Mouse (Mus musculus): Measurements from ENCODE around the gene Kansl2.
A peak's percentile ranks its signal among the peaks of the same experiment; 100 is the strongest.

The Kansl2 gene

DNA sequence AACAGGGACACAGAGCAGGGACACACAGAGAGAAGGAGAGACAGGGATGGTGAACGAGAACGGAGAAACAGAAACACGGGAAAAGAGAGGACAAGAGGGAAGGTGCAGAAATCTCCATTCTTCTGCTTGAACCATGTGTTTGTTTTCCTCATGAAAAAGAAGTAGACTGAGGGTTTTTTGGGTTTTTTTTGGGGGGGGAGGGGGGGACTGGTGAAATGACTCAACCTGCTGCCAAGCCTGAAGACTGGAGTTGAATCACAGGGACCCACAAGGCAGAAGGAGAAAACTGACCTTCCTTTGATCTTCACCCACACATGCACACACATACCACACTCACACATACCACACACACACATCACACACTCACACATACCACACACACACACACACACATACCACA, 30.7 kb downstream of the Kansl2 start:
- DNase-seq (ENCODE audit: low spot score in 2 of 2) = no peak

DNA sequence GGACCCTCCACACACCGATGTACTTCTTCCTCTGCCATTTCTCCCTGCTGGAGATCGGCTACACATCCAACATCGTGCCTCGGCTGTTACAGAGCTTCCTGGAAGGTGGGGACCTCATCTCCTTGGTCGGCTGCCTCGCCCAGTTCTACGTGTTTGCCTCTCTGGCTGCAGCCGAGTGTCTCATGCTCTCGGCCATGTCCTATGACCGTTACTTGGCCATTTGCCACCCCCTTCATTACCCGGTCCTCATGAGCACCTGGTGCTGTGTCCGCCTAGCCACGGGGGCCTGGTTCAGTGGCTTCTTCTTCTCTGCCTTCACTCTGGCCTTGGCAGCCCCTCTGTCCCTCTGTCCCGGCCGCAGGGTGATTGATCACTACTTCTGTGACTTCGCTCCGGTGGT, 36.4 kb downstream of the Kansl2 start:
- no peak for DNase-seq (ENCODE audit: low spot score in 2 of 2)

DNA sequence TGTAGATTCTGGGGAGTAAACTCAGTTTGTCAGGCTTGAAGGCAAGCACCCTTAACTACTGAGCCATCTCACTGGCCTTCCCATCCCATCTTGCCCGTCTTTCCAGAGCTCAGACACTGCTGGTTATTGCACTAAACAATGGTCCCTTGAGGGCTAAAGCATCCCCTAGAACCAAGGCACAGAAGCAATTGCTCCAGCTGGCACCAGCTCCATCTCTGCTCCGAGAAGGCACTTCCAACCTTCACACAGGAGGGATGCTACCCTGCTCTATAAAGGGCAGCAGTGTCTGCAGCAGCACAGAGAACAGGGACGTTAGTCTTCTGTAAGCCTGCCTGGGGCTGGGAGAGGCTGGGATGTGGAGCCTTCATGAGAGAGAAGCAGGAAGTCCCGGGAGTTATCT, 42.0 kb downstream of the Kansl2 start, which contains the start of gene Olfr279:
Gene Olfr279 (plus strand): TSS at position 301 of the 400 bp plus-strand sequence.
- no peak for DNase-seq (ENCODE audit: low spot score in 2 of 2)

DNA sequence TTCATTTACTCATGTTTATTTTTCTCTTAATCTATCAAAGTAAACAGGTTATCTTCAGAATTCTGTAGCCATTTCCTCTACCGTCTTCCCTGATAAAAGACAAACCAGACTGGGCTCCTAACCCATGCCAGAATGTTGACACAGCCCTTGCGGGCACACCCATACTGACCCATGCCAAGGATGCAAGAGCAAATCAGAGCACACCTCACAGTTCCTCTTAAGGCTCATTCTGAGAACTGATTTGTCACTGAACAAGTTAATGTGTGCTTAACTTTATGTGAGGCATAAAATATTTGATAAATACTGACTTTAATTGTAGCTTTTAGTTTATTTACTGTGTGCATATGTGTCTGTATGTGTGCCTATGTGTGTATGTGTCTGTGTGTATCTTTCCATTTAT, 42.7 kb downstream of the Kansl2 start:
- DNase-seq (ENCODE audit: low spot score in 2 of 2) = no peak

DNA sequence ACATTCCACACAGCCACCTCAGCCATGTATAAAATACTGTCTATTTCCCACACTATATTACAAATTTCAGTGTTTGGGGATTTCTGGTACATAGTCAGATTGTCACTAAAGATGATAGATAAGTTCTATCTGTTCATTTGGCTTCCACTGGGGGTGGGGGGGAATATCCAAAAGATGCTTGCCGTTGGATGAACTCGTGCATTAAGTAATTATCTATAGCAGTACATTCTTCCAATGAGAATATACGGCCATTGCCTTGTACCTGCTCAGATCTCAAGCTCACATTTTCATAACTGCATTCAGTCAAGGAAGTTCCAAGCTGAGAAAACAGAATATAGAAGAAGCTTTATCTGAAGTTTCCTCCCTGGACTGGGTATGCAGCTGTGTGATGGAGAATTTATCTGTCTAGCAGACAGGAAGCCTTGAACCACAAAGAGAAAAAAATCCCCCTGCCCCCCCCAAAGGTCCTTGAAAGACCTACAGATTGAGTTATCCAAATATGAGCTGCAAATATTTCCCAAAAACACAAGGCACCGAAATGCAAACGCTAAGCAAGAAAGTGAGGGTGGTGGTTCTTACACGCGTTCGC, 47.5 kb downstream of the Kansl2 start:
- DNase-seq (ENCODE audit: low spot score in 2 of 2) = no peak

DNA sequence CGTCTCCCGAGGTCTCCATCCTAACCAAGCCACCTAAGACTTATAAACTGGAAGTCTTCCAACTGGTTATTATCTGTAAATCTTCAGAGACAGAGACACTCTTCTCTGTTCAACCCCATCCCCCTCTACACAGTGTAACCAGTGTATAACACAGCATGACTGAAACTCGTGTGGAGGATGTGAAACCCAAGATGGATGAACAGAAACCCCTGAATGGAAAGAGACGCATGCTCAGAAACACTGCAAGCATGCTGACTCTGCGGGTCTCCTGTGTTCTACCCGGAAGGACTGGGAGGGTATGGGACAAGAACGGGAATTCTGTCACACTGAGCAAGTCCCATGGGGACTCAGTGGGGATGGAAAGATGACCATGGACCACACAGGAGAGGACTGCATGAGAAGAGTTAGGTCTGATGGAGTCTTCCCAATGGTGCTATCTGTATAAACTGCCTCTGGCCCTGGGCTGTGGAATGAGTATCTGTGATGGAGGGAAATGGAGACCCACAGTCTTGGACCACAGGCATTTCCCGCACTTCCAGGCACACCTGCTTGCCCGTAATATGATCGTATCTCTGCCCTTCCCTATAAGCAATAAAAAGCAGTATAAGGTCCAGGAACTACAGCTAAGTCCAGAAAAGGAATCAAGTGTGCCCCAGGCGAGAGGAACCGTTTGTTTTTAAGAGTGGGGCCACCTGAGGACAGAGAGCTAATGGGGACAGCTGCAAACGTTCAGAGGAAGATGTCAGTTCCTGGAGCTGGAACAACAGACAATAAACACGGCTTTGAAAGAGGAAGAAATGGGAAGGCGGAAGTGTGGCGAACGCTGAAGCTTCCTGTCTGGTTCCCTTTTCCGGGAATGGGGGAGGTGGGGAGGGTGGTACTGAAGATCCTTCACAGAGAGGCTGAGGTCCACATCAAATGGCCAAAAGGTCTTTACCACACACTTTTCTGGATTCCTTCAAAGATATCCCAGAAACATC, 49.9 kb downstream of the Kansl2 start:
- peak; percentile 19 to 35 for DNase-seq (ENCODE audit: low spot score in 2 of 2)

DNA sequence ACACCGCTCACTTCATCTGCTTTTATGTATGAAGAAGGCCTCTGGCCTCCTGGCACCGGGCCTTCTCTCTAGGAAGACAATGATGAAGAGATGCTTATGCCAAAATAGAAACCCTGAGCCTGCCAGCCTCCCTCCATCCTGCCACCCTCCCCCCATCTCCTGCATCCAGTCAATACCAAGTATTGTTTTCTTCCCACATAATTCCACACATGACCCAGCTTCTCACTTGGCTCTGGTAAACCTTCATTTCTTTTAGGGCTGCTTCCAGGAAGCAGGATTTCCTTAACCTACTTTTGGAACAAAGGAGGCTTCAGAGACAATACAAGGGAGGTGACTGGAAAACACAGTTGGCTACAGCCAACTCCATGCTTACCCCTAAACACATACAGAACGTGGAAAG, 51.4 kb downstream of the Kansl2 start, which contains the start of gene Lalba:
Gene Lalba (minus strand): TSS at position 21 of the 400 bp plus-strand sequence.
- DNase-seq (ENCODE audit: low spot score in 2 of 2) = no peak

DNA sequence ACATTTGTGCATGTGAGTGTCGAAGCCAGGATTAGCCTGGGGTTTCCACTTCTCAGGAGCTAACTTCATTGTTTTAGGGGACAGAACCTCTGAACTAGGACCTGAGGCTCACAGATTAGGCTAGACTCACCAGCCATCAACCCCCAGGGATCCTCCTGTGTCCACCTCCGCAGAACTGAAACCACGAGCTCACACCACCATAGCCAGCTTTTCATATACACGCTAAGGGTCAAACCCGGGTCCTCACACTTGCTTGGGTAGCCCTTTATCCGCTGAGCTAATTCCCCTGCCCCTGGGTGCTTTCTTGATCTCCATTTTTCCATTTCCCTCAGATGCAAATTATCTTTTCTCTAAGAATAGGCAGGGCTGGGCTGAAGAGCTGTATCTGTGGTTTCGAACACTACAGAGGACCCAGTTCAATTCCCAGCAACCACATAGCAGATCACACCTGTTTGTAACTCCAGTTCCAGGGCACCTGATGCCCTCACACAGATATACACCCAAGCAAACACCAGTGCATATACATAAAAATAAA, 54.4 kb downstream of the Kansl2 start:
- no peak for DNase-seq (ENCODE audit: low spot score in 2 of 2)

DNA sequence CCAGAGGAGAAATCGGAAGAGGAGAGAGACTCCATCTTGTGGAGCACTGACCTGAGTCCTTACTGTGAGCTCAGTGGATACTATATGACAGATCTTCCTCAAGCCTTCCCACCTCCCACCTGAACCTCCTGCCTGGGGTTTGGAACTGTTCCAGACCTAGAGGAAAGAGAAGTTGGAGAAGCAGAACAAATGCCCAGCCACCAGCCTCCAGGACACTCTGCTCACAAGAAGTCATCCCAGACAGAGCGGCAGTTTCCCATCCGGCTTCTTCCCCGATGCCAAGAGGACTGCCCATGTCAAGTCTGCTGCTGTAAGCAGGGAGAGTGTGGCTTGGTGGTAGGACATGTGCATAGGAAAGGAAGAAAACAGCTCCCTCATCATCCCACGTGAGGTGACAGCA, 57.8 kb downstream of the Kansl2 start:
- DNase-seq (ENCODE audit: low spot score in 2 of 2) = no peak

DNA sequence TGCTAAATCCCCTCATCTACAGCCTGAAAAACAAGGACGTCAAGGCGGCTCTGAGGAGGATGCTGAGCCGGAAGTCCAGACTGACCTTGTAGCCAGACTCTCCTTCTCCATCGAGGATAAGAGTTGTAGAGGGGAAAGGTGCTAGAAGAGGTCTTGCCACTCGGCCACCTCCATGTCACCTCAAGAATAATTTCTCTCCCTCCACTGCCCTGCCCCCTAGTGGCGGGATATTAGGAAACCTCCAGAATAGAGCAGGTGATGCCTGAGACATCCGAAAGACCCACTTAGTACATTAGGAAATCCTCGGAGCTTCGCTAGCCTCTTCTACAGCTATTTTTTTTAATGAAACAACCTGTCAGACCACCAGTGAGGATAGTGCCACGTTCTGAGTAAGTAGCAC, 58.7 kb downstream of the Kansl2 start:
- DNase-seq (ENCODE audit: low spot score in 2 of 2) = peak; percentile 31 to 77

DNA sequence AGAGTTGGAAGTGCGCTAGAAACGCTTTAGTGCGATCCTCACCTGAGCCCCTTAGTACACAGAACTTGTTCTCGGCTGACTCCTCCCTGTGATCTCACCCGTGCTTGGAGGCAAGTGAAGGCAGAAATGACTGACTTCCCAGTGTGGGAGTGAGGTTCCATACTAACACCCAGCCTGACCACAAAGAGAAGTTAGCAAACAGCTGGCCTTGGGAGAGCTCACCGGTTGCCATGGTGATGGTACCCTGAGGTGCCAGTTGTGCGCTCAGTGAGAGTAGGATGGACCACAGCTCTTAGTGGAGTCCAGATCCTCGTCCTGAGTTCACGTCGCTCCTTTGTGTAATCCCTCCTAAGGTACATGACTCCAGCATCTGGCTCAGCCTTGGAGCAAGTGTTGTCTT, 59.1 kb downstream of the Kansl2 start:
- no peak for DNase-seq (ENCODE audit: low spot score in 2 of 2)

DNA sequence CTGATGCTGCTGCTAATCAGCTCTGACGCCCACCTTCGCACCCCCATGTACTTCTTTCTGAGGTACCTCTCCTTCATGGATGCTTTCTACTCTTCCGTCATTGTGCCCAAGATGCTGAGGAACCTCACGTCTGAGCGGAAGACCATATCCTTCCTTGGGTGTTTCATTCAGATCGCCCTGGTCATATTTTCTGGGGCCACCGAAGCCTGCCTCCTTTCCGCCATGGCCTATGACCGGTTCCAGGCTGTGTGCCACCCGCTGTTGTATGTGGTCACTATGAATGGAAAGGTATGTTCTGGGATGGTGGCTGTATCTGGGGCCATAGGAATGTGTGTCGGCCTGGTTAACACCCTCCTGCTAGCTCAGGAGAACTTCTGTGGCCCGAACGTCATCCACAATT, 62.5 kb downstream of the Kansl2 start:
- no peak for DNase-seq (ENCODE audit: low spot score in 2 of 2)

DNA sequence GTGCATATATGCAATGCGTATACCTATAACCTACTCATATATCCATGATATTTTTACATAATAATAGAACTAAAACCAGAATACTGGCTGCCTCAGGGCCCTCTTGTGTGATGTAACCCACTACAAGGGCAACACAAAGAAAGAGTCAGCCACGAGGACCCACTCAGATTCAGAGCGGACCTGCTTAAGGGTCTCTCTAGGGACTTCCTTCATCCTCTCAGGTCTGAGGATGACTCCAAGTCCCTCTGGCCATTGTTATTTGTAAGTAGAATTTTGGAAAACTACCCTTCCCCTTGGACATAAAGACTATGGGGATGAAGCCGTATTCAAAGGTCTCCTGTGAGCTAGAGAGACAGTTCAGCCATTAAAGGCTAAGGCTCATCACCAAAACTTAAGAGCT, 64.5 kb downstream of the Kansl2 start, which contains the start of gene OR5BS1P:
Gene OR5BS1P (plus strand): TSS at position 301 of the 400 bp plus-strand sequence.
- DNase-seq (ENCODE audit: low spot score in 2 of 2) = no peak

All from spleen, postnatal 10 days (tissue).